Mouse (Mus musculus) intestine, postnatal 0 days (tissue): Measurements from ENCODE around the gene 1700013F07Rik. TPM values are rescaled to one million over a fixed set of nuclear protein-coding genes. Genes with fewer than 3 reads are reported as not detected.

Experiments used
- ATAC-seq: fragments of 200-750 bp; cut with Nextera tagmentation; 2 replicates; pipeline ENCODE4 v1.8.0; 2017; ENCODE audit warnings: mild to moderate bottlenecking, moderate TSS enrichment, moderate library complexity
- H3K27ac ChIP-seq: fragments of 300-500 bp; sonication (generic); 2 replicates; pipeline ENCODE4 v1.5.1; 2014; ENCODE audit warnings: mild to moderate bottlenecking, low read depth, low read length, moderate library complexity
- H3K27me3 ChIP-seq: fragments of 300-500 bp; sonication (generic); replicated peaks from 2 replicates; pipeline ENCODE4 v1.6.1; 2014; ENCODE audit warnings: low read length, mixed read lengths; ENCODE audit not compliant: control insufficient read depth, insufficient read depth
- H3K36me3 ChIP-seq: fragments of 300-500 bp; sonication (generic); 2 replicates; pipeline ENCODE4 v1.6.1; 2014; ENCODE audit warnings: mild to moderate bottlenecking, moderate library complexity; ENCODE audit not compliant: control insufficient read depth, insufficient read depth
- H3K4me1 ChIP-seq: fragments of 300-500 bp; sonication (generic); replicated peaks from 2 replicates; pipeline ENCODE4 v1.6.1; 2014; ENCODE audit warnings: antibody characterized with exemption, low read length, mixed read lengths; ENCODE audit not compliant: control insufficient read depth, insufficient read depth
- H3K4me2 ChIP-seq: fragments of 300-500 bp; sonication (generic); replicated peaks from 2 replicates; pipeline ENCODE4 v1.6.1; 2014; ENCODE audit warnings: low read depth, mild to moderate bottlenecking, moderate library complexity
- H3K4me3 ChIP-seq: fragments of 300-500 bp; sonication (generic); 2 replicates; pipeline ENCODE4 v1.5.1; 2014; ENCODE audit warnings: low read depth, low read length
- H3K9ac ChIP-seq: fragments of 300-500 bp; sonication (generic); 2 replicates; pipeline ENCODE4 v1.6.1; 2014; ENCODE audit warnings: mild to moderate bottlenecking, low read depth, low read length
- H3K9me3 ChIP-seq: fragments of 300-500 bp; sonication (generic); 2 replicates; pipeline ENCODE4 v1.6.1; 2016; ENCODE audit warnings: mixed run types; ENCODE audit not compliant: control insufficient read depth
- CTCF ChIP-seq: sonication (generic); IDR thresholded peaks from 2 replicates; pipeline ENCODE4 v1.5.1; 2016; ENCODE audit warnings: low read depth, mild to moderate bottlenecking, control low read depth, antibody characterized with exemption, moderate library complexity
- WGBS: fragments of 180-500 bp; shearing (Covaris S2); extraction: QIAGEN DNeasy Blood & Tissue Kit; methylation state at CpG from one replicate; pipeline ENCODE4 v1.1.7; 2014; 5-methylcytosine and 5-hydroxymethylcytosine counted together
- microRNA-seq: library from miRNA; unstranded; fragments of <30 nt; microRNA quantifications from one replicate; pipeline ENCODE4, GENCODE M21; 2016
- polyA plus RNA-seq: library from polyadenylated mRNA; unstranded; fragments of >200 nt; fragmentation: Nextera tagmentation; extraction: Ambion mirVana; gene quantifications from 2 replicates; pipeline ENCODE4 v1.2.1, GENCODE M21; 2015

The 1700013F07Rik gene
- polyA plus RNA-seq, 1 experiment from 2014 or later = not detected

GRCm38 (mm10) chr3:108591530-108592522, 57.9 kb downstream of the 1700013F07Rik start:
- no peak for TF ChIP-seq CTCF
- Histone ChIP-seq H3K27ac (no peak overlapping the region; the same call in 1 of the 2 replicates), H3K9me3 (no peaks in the 10 kb centered on the region), H3K4me1 (no peaks in the 10 kb centered on the region), H3K4me2 (peak overlapping the region; percentile 99), H3K27me3 (no peaks in the 10 kb centered on the region), H3K4me3 (peak overlapping the region; percentile 89), H3K36me3 (no peaks in the 10 kb centered on the region), H3K9ac (peak overlapping the region; percentile 67)
- peak; percentile 83 for ATAC-seq
- under 1% methylated on average over 59 of the region's 61 CpGs for WGBS

Small RNA genes within 50 kb of the gene (microRNA-seq; reads per million reads assigned to microRNA genes)
- gene Gm22860 = not detected

Other genes with a start within 250 kb of the 1700013F07Rik start
- gene Mybphl, start 169.2 kb upstream of the 1700013F07Rik start, polyA plus RNA-seq = not detected in 2 replicates
- gene Psrc1, start 150.3 kb upstream of the 1700013F07Rik start, polyA plus RNA-seq = 3.3 and 5.3 TPM in 2 replicates
- gene Celsr2, start 118.6 kb upstream of the 1700013F07Rik start, polyA plus RNA-seq = 0.50 and 1.4 TPM in 2 replicates
- gene Sars, start 88.9 kb upstream of the 1700013F07Rik start, polyA plus RNA-seq = 99.5 and 106 TPM in 2 replicates
- 8.6 and 10.8 TPM in 2 replicates for gene 5330417C22Rik, start 2.4 kb downstream of the 1700013F07Rik start, polyA plus RNA-seq
- gene Tmem167b, start 28.3 kb downstream of the 1700013F07Rik start, polyA plus RNA-seq = 27.5 and 27.9 TPM in 2 replicates
- gene Taf13, start 37.5 kb downstream of the 1700013F07Rik start, polyA plus RNA-seq = 29.9 and 30.4 TPM in 2 replicates
- gene Wdr47, start 57.1 kb downstream of the 1700013F07Rik start, polyA plus RNA-seq = 2.9 and 3.0 TPM in 2 replicates
- 43.5 and 45.6 TPM in 2 replicates for gene Clcc1, start 119.8 kb downstream of the 1700013F07Rik start, polyA plus RNA-seq
- gene Gpsm2, start 188.2 kb downstream of the 1700013F07Rik start, polyA plus RNA-seq = 26.7 and 27.8 TPM in 2 replicates
- gene Aknad1, start 205.5 kb downstream of the 1700013F07Rik start, polyA plus RNA-seq = 0.14 and 0.16 TPM in 2 replicates